Mouse (Mus musculus): ENCODE results near the gene Rnf212b.

Rnf212b gene

DNA sequence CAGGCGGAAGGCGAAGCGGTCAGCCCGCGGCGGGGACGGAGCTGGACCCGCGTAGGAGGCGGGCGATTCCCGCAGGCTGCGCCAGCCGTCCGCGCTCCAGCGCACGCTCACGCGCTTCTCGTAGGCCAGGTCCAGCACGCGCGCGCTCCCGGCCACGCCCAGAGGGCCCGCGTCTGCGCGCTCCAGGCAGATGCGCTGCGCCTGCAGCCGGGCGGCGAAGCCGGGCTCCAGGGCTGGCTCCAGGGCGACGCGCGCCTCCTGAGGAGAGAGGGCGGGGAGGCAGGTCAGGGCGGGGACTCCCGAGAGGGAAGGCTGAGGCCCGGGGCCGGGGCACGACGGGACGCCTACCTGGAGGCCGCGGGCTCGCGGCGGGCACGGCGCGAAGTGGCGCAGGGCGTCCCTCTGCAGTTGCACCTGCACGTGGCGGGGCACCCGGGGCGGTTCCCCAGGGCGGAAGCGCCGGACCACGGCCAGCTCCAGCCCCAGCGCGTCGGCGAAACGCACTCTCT, 62.7 kb downstream of the Rnf212b start:
- DNase-seq, result peak; percentile 93

DNA sequence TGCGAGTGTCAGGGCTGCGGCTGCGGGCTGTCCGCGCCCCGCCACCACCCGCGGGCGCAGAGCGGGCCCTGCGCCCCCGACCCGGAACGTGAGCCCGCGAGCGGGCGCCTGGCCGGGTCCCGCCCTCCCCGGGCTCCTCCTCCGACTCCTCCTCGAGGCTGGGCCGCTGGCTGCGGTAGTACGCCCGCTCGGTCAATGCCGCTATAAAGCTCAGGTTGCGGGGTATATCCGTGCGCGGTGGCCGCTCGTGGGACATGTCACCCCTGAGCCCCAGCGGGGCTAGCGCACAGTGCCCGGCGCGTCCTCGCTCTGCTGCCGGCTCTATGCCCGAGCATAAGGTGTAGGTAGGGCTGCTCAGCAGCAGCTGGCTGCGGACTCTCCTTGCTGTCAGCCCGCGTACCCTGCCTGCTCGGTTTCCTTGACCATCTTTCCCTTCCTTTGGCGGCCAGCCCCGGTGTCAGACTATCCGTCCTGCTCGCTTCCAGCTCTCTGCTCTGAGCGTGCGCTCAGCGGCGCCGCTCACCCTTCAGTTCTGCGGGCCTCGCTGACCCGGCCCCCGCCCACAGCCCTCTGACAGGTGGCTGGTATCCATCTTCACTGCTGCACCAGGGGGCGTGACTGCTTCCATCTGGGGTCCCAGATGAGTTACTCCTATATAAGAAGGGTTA, 63.2 kb downstream of the Rnf212b start, which contains the start of gene Ppp1r3e:
Gene Ppp1r3e, minus strand, starts transcription at position 503 of the 668 bp plus-strand sequence.
- peak; percentile 68 for DNase-seq

DNA sequence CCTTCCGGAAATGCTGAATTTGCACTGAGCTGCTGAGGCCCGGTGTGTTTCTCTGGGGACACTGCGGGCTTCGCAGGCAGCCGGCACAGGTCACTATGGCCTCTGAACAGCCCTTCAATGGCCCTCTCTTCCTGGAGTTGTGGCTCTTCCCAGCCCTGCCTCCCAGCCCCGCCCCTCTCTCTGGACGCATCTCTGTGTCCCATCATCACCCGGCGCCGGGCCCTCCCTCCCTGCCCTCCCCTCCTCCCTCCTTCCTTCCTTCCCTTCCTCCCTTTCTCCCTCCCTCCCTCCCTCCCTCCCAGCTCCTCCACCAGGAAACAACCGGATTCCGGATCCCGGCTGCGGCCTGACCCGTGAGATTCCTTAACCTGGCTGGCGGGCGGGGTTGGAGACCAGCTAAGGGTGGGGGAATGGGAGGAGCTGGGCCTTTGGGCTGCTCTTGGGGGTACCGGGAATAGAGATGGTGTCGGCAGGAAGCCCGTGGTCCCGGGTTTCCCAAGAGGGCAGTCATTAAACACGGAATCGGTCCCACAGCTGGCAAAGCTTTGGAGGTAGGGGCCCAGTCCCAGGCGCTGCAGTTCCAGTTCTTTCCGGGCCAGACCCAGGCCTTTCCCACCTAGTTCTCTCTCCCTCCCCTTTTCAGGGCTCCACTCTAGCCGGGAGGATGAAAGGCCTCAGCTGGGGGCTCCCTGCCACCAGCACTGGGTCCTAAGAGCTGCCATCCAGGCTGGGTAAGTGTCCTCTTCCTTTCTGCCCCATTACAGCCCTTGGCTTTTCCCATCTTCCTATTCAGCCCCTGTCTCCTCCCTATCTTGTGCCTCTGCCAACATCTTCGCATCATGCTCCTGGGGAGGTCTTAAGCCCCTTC, 69.4 kb downstream of the Rnf212b start, which contains the start of the genes Bcl2l2 and Gm20521:
Gene Bcl2l2, plus strand, starts transcription at position 224 of the 868 bp plus-strand sequence.
Gene Gm20521, plus strand, starts transcription at position 288 of the 868 bp plus-strand sequence.
- peak; percentile 88 for DNase-seq

DNA sequence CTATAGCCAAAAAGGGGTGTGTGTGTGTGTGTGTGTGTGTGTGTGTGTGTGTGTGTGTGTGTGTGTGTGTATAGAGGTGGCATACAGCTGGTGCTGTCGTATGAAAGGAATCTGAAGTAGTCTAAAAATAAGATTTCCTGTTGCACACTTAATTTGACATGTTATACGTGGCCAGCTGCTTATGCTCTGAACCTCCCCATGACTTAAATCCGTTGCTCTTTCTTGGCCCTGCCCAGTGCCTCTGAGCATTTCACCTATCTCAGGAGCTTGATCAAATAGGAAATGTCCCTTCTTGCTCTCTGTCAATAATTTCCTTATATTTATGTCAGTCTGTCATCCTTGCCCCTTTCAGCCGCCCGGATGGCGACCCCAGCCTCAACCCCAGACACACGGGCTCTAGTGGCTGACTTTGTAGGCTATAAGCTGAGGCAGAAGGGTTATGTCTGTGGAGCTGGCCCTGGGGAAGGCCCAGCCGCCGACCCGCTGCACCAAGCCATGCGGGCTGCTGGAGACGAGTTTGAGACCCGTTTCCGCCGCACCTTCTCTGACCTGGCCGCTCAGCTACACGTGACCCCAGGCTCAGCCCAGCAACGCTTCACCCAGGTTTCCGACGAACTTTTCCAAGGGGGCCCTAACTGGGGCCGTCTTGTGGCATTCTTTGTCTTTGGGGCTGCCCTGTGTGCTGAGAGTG, 70.2 kb downstream of the Rnf212b start:
- no peak for DNase-seq

DNA sequence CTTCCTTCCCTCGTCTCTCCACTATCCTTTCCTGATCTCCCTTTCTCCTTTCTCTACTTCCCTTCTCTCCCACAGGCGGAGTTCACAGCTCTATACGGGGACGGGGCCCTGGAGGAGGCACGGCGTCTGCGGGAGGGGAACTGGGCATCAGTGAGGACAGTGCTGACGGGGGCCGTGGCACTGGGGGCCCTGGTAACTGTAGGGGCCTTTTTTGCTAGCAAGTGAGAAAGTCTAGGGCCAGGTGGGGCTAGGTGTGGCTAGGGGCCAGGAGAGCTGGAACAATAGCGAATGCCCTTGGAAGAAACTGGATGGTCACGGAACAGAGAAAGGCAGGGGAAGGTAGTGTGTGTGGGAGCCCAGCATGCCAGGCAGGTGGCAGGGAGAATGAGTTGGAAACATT, 71.4 kb downstream of the Rnf212b start:
- no peak for DNase-seq

DNA sequence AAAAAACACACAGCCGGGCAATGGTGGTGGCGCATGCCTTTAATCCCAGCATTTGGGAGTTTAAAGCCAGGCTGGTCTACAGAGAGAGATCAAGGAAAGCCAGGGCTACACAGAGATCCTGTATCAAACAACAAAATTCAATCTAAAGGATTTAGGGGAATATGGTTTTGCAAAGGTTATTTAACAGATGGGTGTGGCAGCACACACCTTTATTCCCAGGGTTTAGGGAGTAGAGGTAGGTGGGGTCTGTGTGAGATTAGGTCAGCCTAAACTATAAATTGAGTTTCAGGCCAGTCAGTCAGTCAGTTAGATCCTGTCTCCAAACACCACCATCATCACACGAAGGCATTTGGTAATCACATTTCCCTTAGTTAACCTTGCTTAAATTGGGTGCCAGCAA, 78.3 kb downstream of the Rnf212b start, which contains the start of gene Pabpn1:
Gene Pabpn1, plus strand, starts transcription at position 301 of the 400 bp plus-strand sequence.
- DNase-seq, result no peak

DNA sequence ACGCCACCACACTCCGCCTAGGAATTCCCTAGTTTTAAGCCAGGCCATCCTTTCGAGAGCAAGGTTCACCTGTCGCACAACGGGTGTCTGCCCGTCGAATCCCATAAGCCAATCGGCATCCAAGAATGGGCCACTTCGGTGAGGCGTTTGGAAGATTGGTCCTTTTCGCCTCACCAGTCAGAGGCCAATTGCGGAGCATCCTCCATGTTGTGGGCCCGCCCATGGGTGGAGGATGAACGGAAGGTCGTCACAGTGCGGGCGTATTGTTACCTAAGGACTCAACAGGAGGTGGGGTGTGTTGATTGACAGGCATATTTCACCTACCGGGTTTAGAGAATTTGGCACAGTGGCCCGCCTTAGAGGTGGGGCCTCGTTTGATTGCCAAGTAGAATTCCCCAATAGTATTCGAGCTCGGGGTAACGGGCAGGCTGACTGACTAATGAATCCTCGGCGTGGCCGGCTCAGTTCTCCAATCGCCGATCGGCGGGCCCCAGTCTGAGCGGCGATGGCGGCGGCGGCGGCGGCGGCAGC, 79.8 kb downstream of the Rnf212b start:
- DNase-seq, result peak; percentile 100

DNA sequence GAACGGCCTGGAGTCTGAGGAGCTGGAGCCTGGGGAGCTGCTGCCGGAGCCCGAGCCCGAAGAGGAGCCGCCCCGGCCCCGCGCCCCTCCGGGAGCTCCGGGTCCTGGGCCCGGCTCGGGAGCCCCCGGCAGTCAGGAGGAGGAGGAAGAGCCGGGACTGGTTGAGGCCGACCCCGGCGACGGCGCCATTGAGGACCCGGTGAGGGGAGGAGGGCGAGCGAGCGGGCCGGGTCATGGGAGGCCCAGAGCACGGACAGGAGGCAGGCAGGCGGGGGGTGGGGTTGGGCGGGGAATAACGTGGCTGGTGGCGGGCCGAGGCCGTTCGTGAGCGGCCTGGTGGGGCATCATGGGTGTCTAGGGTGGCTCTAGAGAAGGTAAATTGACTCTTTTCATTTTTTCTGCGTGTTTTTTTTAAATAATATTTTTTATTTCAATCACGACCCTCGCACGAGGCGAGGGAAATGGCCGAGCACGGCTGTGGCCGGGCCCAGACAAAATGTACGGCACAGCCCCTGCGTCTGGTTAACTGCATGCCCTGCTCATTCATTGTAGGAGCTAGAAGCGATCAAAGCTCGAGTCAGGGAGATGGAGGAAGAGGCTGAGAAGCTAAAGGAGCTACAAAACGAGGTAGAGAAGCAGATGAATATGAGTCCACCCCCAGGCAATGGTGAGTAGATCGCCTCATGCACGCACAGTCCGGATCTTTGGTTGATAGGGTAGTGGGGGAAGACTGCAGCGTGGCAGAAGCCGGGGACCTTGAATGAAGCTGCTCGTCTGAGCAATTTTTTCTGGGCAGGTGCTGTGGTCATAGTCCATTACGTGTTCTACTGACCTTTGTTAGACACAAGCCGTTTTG, 80.6 kb downstream of the Rnf212b start:
- DNase-seq, result peak; percentile 51

DNA sequence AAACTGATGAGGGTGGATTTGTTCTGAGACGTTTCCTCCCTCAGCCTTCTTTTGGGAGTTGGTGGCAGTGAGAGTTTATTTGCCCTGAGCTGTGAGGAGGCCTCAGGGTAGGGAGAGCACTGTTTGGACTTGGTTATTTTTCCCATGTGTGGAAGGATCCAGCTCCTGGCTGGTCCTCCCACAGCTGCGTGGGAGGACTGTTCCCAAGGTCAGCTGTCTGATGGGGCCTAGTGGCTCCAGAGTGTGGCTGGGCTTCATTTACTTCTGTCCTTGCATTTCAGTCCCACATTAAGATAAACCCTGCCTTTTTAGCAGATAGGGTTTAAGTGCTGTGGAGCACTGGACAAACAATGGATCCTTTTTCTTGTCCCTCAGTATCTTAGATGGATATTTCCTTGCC, 83.5 kb downstream of the Rnf212b start:
- DNase-seq, result no peak

DNA sequence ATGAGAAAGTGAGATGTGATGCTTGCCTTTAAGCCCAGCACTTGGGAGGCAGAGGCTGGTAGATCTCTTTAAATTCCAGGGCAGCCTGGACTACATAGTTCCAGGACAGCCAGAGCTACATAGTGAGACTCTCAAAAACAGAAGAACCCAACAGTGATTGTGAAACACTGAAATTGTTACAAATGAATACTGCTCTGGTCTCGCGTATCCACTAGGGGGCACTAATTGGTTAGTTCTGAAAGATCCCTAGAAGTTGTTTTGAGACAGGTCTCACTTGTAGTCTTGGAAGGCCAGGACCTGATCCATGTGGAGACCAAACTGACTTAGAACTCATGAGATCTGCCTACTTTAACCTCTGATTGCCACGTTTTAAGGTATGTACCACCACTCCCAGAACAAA, 86.4 kb downstream of the Rnf212b start:
- peak; percentile 73 for DNase-seq

DNA sequence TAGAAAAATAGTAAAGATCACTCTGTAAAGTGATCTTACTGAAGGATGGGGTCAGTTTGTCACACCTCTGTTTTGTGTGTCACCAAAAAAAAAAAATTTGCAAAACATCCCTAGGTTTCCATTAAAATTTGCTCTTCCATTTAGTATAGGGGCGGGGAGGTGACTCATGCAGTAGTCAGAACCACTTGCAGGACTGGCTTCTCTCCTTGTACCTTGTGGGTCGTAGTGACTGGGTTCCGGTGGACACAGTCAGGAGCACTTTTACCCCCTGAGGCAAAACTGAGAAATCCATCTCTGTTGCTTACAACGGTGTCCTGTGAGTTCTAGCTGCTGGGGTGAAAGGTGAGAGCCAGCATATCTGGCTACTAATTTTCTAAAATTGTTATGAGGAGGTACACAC, 89.7 kb downstream of the Rnf212b start:
- DNase-seq, result no peak

Measured in kidney, adult 11 months (tissue).